Mouse (Mus musculus) hindbrain, embryonic 15.5 days (tissue): ENCODE data around the gene Themis2. TPM values are rescaled to one million over a fixed set of nuclear protein-coding genes. Genes with fewer than 3 reads are reported as not detected.
"Not testable (repeated sequence)": the region's sequence is repeated elsewhere in the genome, so short reads cannot be mapped to it uniquely, and the experiment has no call there.

Experiments used
- ATAC-seq: fragments of 200-750 bp; cut with Nextera tagmentation; 2 replicates; pipeline ENCODE4 v1.8.0; 2017; ENCODE audit warnings: low read depth, moderate number of reproducible peaks, moderate TSS enrichment; ENCODE audit not compliant: low FRiP score
- H3K27ac ChIP-seq: fragments of 300-500 bp; sonication (generic); replicated peaks from 2 replicates; pipeline ENCODE4 v1.5.1; 2015; ENCODE audit warnings: mild to moderate bottlenecking, inconsistent platforms
- H3K27me3 ChIP-seq: fragments of 300-500 bp; sonication (generic); 2 replicates; pipeline ENCODE4 v1.6.1; 2015; ENCODE audit warnings: control low read depth, inconsistent platforms
- H3K36me3 ChIP-seq: fragments of 300-500 bp; sonication (generic); 2 replicates; pipeline ENCODE4 v1.6.1; 2015; ENCODE audit warnings: control low read depth, inconsistent platforms
- H3K4me1 ChIP-seq: fragments of 300-500 bp; sonication (generic); replicated peaks from 2 replicates; pipeline ENCODE4 v1.6.1; 2015; ENCODE audit warnings: control low read depth, inconsistent platforms
- H3K4me2 ChIP-seq: fragments of 300-500 bp; sonication (generic); 2 replicates; pipeline ENCODE4 v1.6.1; 2015; ENCODE audit warnings: moderate library complexity, mild to moderate bottlenecking, inconsistent platforms
- H3K4me3 ChIP-seq: fragments of 300-500 bp; sonication (generic); 2 replicates; pipeline ENCODE4 v1.5.1; 2015; ENCODE audit warnings: mild to moderate bottlenecking, inconsistent platforms
- H3K9ac ChIP-seq: fragments of 300-500 bp; sonication (generic); 2 replicates; pipeline ENCODE4 v1.6.1; 2015; ENCODE audit warnings: inconsistent platforms
- H3K9me3 ChIP-seq: fragments of 300-500 bp; sonication (generic); 2 replicates; pipeline ENCODE4 v1.6.1; 2016; ENCODE audit warnings: control low read depth, inconsistent platforms
- WGBS: fragments of 180-500 bp; shearing (Covaris S2); methylation state at CpG from one replicate; pipeline ENCODE4 v1.1.7; 2015; 5-methylcytosine and 5-hydroxymethylcytosine counted together
- polyA plus RNA-seq: library from polyadenylated mRNA; unstranded; fragments of >200 nt; fragmentation: Nextera tagmentation; extraction: Ambion mirVana; gene quantifications from 2 replicates; pipeline ENCODE4 v1.2.1, GENCODE M21; 2015

The Themis2 gene
- polyA plus RNA-seq, 1 experiment from 2014 or later: 0.41 TPM

GRCm38 (mm10) chr4:132743992-132744911 lies 51.9 kb downstream of the Themis2 start:
- H3K4me3 ChIP-seq: no peak overlapping the region
- peak; percentile 54; the same call in 1 of the 2 replicates for ATAC-seq
- no peak overlapping the region for H3K4me2 ChIP-seq
- H3K4me1 ChIP-seq: peaks cover 15% of the 10 kb centered on the region
- H3K36me3 ChIP-seq: no peaks in the 10 kb centered on the region
- H3K9ac ChIP-seq: no peak overlapping the region
- 51% methylated on average over 11 of the region's 11 CpGs for WGBS
- peak overlapping the region; percentile 60 for H3K27ac ChIP-seq
- no peaks in the 10 kb centered on the region for H3K9me3 ChIP-seq
- H3K27me3 ChIP-seq: no peaks in the 10 kb centered on the region

GRCm38 (mm10) chr4:132741491-132741890 lies 54.7 kb downstream of the Themis2 start:
- no peak overlapping the region for H3K27ac ChIP-seq
- H3K4me1 ChIP-seq: peaks cover 15% of the 10 kb centered on the region
- H3K4me3 ChIP-seq: no peak overlapping the region
- no peak for ATAC-seq
- H3K9ac ChIP-seq: no peak overlapping the region
- H3K4me2 ChIP-seq: no peak overlapping the region
- 92% methylated on average over 7 of the region's 7 CpGs for WGBS
- no peaks in the 10 kb centered on the region for H3K27me3 ChIP-seq
- H3K9me3 ChIP-seq: no peaks in the 10 kb centered on the region
- H3K36me3 ChIP-seq: no peaks in the 10 kb centered on the region

- not testable (repeated sequence) for ATAC-seq
- WGBS: 95% methylated on average over 9 of the region's 9 CpGs
Measured at GRCm38 (mm10) chr4:132737154-132737553, 59.0 kb downstream of the Themis2 start.

GRCm38 (mm10) chr4:132735894-132736293 lies 60.3 kb downstream of the Themis2 start:
- Histone ChIP-seq H3K4me3 (no peak overlapping the region), H3K4me1 (peaks cover 10% of the 10 kb centered on the region), H3K9me3 (no peaks in the 10 kb centered on the region), H3K36me3 (no peaks in the 10 kb centered on the region), H3K4me2 (no peak overlapping the region), H3K27ac (no peak overlapping the region), H3K27me3 (no peaks in the 10 kb centered on the region), H3K9ac (no peak overlapping the region)
- 95% methylated on average over 3 of the region's 3 CpGs for WGBS
- ATAC-seq: no peak

More at GRCm38 (mm10) chr4:132737154-132737553, 59.0 kb downstream of the Themis2 start:
- not testable (repeated sequence) for H3K4me2 ChIP-seq, H3K27me3 ChIP-seq, H3K4me1 ChIP-seq, H3K9me3 ChIP-seq, H3K4me3 ChIP-seq, H3K9ac ChIP-seq, H3K36me3 ChIP-seq, H3K27ac ChIP-seq

GRCm38 (mm10) chr4:132735389-132735788 lies 60.8 kb downstream of the Themis2 start:
- Histone ChIP-seq H3K27me3 (no peaks in the 10 kb centered on the region), H3K4me3 (no peak overlapping the region), H3K36me3 (no peaks in the 10 kb centered on the region), H3K9ac (no peak overlapping the region), H3K27ac (no peak overlapping the region), H3K4me2 (no peak overlapping the region), H3K4me1 (peaks cover 10% of the 10 kb centered on the region), H3K9me3 (no peaks in the 10 kb centered on the region)
- 73% methylated on average over 2 of the region's 2 CpGs for WGBS
- no peak for ATAC-seq

DNA sequence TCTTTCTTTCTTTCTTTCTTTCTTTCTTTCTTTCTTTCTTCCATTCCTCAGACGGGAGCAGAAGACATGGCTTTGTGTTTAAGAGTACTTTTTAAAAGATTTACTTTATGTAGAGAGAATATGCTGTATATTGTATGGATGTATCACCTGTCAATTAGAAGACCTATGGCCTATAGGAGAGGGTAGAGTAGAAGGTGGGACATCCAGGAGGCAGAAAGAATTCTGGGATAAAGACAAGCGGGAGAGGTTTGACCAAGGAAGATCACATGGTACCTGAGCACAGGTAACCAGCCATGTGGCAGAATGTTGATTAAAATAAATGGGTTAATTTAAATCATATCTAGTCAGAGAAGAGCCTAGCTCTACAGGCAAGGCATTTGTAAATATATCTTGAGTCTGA lies 61.4 kb downstream of the Themis2 start:
- no peak overlapping the region for H3K27ac ChIP-seq
- H3K9me3 ChIP-seq: no peaks in the 10 kb centered on the region
- H3K27me3 ChIP-seq: no peaks in the 10 kb centered on the region
- no peak overlapping the region for H3K9ac ChIP-seq
- no peak overlapping the region for H3K4me3 ChIP-seq
- no peaks in the 10 kb centered on the region for H3K36me3 ChIP-seq
- no peak overlapping the region for H3K4me2 ChIP-seq
- WGBS: 91% methylated on average over 2 of the region's 2 CpGs
- ATAC-seq: no peak
- H3K4me1 ChIP-seq: peaks cover 10% of the 10 kb centered on the region

DNA sequence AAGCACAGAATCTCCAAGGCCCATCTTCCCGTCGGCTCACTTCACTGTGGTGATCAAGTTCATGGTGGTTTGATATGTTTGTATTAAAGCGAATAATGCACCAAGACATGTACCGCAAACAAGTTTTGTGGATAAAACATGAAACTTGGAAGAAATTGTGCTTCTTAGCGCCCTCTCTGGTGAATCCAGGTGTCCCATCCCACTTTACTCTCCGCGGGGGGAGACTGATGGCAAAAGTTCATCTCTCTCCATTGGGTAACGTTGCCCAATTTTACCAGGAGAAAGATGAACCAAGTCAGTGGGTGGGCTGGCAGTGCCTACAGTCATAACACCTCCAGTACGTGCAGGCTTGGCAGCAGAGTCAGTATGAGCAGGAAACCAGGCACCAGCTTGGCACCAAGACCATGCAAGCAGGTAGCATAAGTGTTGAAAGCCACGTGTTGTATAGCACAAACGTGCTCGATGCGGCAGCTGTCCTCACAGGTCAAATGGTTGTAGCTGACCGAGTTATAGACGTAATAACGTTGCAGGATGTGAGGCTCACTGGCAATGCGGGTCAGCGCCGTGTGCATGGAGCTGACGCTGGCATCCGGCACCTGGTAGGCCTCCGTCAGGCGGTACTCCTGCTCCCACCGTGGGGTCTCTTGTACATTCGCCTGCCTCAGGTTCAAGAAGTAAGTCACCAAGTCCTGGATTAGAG lies 63.0 kb downstream of the Themis2 start:
- peaks cover 10% of the 10 kb centered on the region for H3K4me1 ChIP-seq
- H3K27ac ChIP-seq: no peak overlapping the region
- H3K36me3 ChIP-seq: no peaks in the 10 kb centered on the region
- H3K4me3 ChIP-seq: no peak overlapping the region
- no peaks in the 10 kb centered on the region for H3K9me3 ChIP-seq
- no peak for ATAC-seq
- 94% methylated on average over 25 of the region's 25 CpGs for WGBS
- no peak overlapping the region for H3K9ac ChIP-seq
- no peak overlapping the region; the same call in 1 of the 2 replicates for H3K4me2 ChIP-seq
- no peaks in the 10 kb centered on the region for H3K27me3 ChIP-seq

DNA sequence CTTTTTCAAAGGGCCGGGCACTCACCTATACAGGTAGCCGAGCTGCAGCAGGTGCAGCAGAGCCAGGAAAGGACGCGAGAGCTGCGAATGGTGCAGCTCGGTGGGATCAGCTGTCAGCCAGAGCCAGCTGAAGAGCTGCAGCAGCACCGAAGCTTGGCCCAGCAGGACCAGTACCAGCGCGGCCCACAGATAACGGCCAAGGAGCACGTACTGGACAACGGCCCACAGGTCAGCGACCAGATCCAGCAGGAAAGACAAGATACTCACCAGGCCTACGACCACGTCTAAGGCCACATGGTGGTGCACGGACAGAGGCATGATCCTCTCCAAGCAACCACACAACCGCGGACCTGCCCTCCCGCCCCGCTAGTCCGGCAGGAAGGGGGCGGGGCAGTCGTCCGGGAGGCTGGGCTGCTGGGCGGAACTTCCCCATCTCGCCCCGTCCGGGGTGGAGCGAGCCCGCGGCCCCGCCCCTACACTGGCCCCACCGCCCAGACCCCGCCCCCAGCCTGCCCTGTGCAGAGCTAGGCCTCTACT lies 64.0 kb downstream of the Themis2 start, which contains the start of gene Xkr8:
TSS of gene Xkr8 (minus strand) at position 399 of the 537 bp plus-strand sequence.
- WGBS: 3% methylated on average over 31 of the region's 34 CpGs
- peak; percentile 95 for ATAC-seq
- H3K27ac ChIP-seq: peak within 1 kb of the TSS; percentile 40
- H3K4me3 ChIP-seq: peak within 1 kb of the TSS; percentile 52
- no peaks in the 10 kb centered on the region for H3K9me3 ChIP-seq
- peak within 1 kb of the TSS; percentile 61 for H3K9ac ChIP-seq
- H3K4me1 ChIP-seq: peaks cover 10% of the 10 kb centered on the region
- no peaks in the 10 kb centered on the region; the same call in 1 of the 2 replicates for H3K36me3 ChIP-seq
- no peaks in the 10 kb centered on the region for H3K27me3 ChIP-seq
- H3K4me2 ChIP-seq: peak within 1 kb of the TSS; percentile 68

Other genes starting within 250 kb of the Themis2 start
- 0.93 and 1.2 TPM in 2 replicates for gene Ptafr, start 232.3 kb downstream of the Themis2 start, polyA plus RNA-seq
- 11.7 and 13.4 TPM in 2 replicates for gene Eya3, start 157.4 kb downstream of the Themis2 start, polyA plus RNA-seq
- gene Xkr8, start 63.8 kb downstream of the Themis2 start, polyA plus RNA-seq: 4.9 and 5.4 TPM in 2 replicates
- gene Smpdl3b, start 39.1 kb downstream of the Themis2 start, polyA plus RNA-seq: 0.54 and 0.71 TPM in 2 replicates
- 41.5 and 43.6 TPM in 2 replicates for gene Rpa2, start 28.1 kb downstream of the Themis2 start, polyA plus RNA-seq
- 49.6 and 53.0 TPM in 2 replicates for gene Ppp1r8, start 46.8 kb upstream of the Themis2 start, polyA plus RNA-seq
- 133 and 145 TPM in 2 replicates for gene Stx12, start 88.1 kb upstream of the Themis2 start, polyA plus RNA-seq
- 35.7 and 38.3 TPM in 2 replicates for gene Fam76a, start 126.2 kb upstream of the Themis2 start, polyA plus RNA-seq
- 0.04 and 0.21 TPM in 2 replicates for gene Fgr, start 177.7 kb upstream of the Themis2 start, polyA plus RNA-seq
- gene Ahdc1, start 214.9 kb upstream of the Themis2 start, polyA plus RNA-seq: 11.8 and 13.9 TPM in 2 replicates